Mouse (Mus musculus) liver, embryonic 12.5 days (tissue): Measurements from ENCODE around the gene Gpr179. TPM values are rescaled to one million over a fixed set of nuclear protein-coding genes. Genes with fewer than 3 reads are reported as not detected.

Experiments
- ATAC-seq: fragments of 200-750 bp; cut with Nextera tagmentation; 2 replicates; pipeline ENCODE4 v1.8.0; 2017; ENCODE audit warnings: moderate number of reproducible peaks, mild to moderate bottlenecking, moderate library complexity
- H3K27ac ChIP-seq: fragments of 300-500 bp; sonication (generic); 2 replicates; pipeline ENCODE4 v1.5.1; 2016; ENCODE audit warnings: mild to moderate bottlenecking
- H3K27me3 ChIP-seq: fragments of 300-500 bp; sonication (generic); replicated peaks from 2 replicates; pipeline ENCODE4 v1.6.1; 2016; ENCODE audit warnings: mild to moderate bottlenecking, moderate library complexity
- H3K36me3 ChIP-seq: fragments of 300-500 bp; sonication (generic); 2 replicates; pipeline ENCODE4 v1.6.1; 2016; ENCODE audit warnings: mild to moderate bottlenecking, moderate library complexity
- H3K4me1 ChIP-seq: fragments of 300-500 bp; sonication (generic); 2 replicates; pipeline ENCODE4 v1.6.1; 2016
- H3K4me2 ChIP-seq: fragments of 300-500 bp; sonication (generic); 2 replicates; pipeline ENCODE4 v1.6.1; 2016; ENCODE audit warnings: mild to moderate bottlenecking, moderate library complexity
- H3K4me3 ChIP-seq: fragments of 300-500 bp; sonication (generic); 2 replicates; pipeline ENCODE4 v1.5.1; 2016; ENCODE audit warnings: mild to moderate bottlenecking, moderate library complexity
- H3K9ac ChIP-seq: fragments of 300-500 bp; sonication (generic); 2 replicates; pipeline ENCODE4 v1.6.1; 2016; ENCODE audit warnings: mild to moderate bottlenecking, moderate library complexity
- H3K9me3 ChIP-seq: fragments of 300-500 bp; sonication (generic); replicated peaks from 2 replicates; pipeline ENCODE4 v1.6.1; 2016; ENCODE audit warnings: mild to moderate bottlenecking, moderate library complexity
- WGBS: fragments of 180-500 bp; shearing (Covaris S2); methylation state at CpG from one replicate; pipeline ENCODE4 v1.1.7; 2016; ENCODE audit not compliant: insufficient replicate concordance; 5-methylcytosine and 5-hydroxymethylcytosine counted together
- polyA plus RNA-seq: library from polyadenylated mRNA; unstranded; fragments of >200 nt; fragmentation: Nextera tagmentation; extraction: Ambion mirVana; gene quantifications from 2 replicates; pipeline ENCODE4 v1.2.1, GENCODE M21; 2016

Gpr179 gene
- polyA plus RNA-seq, 1 experiment from 2014 or later, result not detected

GRCm38 (mm10) chr11:97352935-97353597, 1.2 kb upstream of the Gpr179 start:
- Histone ChIP-seq H3K4me1 (peaks cover 13% of the 10 kb centered on the region), H3K27ac (no peak overlapping the region), H3K36me3 (no peaks in the 10 kb centered on the region), H3K9me3 (no peaks in the 10 kb centered on the region), H3K27me3 (peaks cover 36% of the 10 kb centered on the region), H3K4me3 (no peak overlapping the region), H3K4me2 (no peak overlapping the region), H3K9ac (no peak overlapping the region)
- ATAC-seq, result no peak
- WGBS, result 53% methylated on average over 4 of the region's 4 CpGs

- Histone ChIP-seq H3K27me3 (peaks cover 59% of the 10 kb centered on the region), H3K4me2 (no peak overlapping the region), H3K36me3 (no peaks in the 10 kb centered on the region), H3K9me3 (no peaks in the 10 kb centered on the region), H3K4me3 (no peak overlapping the region), H3K4me1 (peaks cover 13% of the 10 kb centered on the region), H3K27ac (no peak overlapping the region), H3K9ac (peak overlapping the region; percentile 29; the same call in 1 of the 2 replicates)
- WGBS, result 34% methylated on average over 2 of the region's 2 CpGs
- ATAC-seq, result no peak
Measured at GRCm38 (mm10) chr11:97350035-97350434, 1.8 kb downstream of the Gpr179 start.

- peaks cover 64% of the 10 kb centered on the region for H3K27me3 ChIP-seq
- peaks cover 26% of the 10 kb centered on the region for H3K4me1 ChIP-seq
- H3K36me3 ChIP-seq, result no peaks in the 10 kb centered on the region
- WGBS, result 70% methylated on average over 9 of the region's 9 CpGs
- no peak overlapping the region for H3K4me3 ChIP-seq
- H3K27ac ChIP-seq, result no peak overlapping the region
- H3K4me2 ChIP-seq, result no peak overlapping the region
- H3K9me3 ChIP-seq, result no peaks in the 10 kb centered on the region
- no peak for ATAC-seq
- no peak overlapping the region for H3K9ac ChIP-seq
Measured at GRCm38 (mm10) chr11:97347291-97347690, 4.6 kb downstream of the Gpr179 start.

- no peak for ATAC-seq
- WGBS, result 65% methylated on average over 9 of the region's 9 CpGs
- Histone ChIP-seq H3K36me3 (no peaks in the 10 kb centered on the region), H3K27me3 (peaks cover 62% of the 10 kb centered on the region), H3K4me2 (no peak overlapping the region), H3K27ac (no peak overlapping the region), H3K4me3 (no peak overlapping the region), H3K4me1 (peaks cover 26% of the 10 kb centered on the region), H3K9me3 (no peaks in the 10 kb centered on the region), H3K9ac (no peak overlapping the region)
Measured at GRCm38 (mm10) chr11:97346383-97346782, 5.5 kb downstream of the Gpr179 start.

- peaks cover 67% of the 10 kb centered on the region for H3K27me3 ChIP-seq
- no peak overlapping the region for H3K27ac ChIP-seq
- no peaks in the 10 kb centered on the region for H3K9me3 ChIP-seq
- peaks cover 25% of the 10 kb centered on the region for H3K4me1 ChIP-seq
- H3K4me2 ChIP-seq, result no peak overlapping the region
- 34% methylated on average over 10 of the region's 10 CpGs for WGBS
- H3K9ac ChIP-seq, result no peak overlapping the region
- H3K4me3 ChIP-seq, result no peak overlapping the region
- no peaks in the 10 kb centered on the region for H3K36me3 ChIP-seq
- ATAC-seq, result no peak; the same call in 1 of the 2 replicates
Measured at GRCm38 (mm10) chr11:97345446-97345845, 6.4 kb downstream of the Gpr179 start.

- no peak for ATAC-seq
- no peak overlapping the region for H3K4me3 ChIP-seq
- H3K9me3 ChIP-seq, result no peaks in the 10 kb centered on the region
- no peaks in the 10 kb centered on the region for H3K36me3 ChIP-seq
- H3K4me2 ChIP-seq, result peak overlapping the region; percentile 51
- H3K27me3 ChIP-seq, result peaks cover 81% of the 10 kb centered on the region
- 18% methylated on average over 17 of the region's 17 CpGs for WGBS
- no peak overlapping the region for H3K27ac ChIP-seq
- H3K9ac ChIP-seq, result no peak overlapping the region
- peaks cover 13% of the 10 kb centered on the region for H3K4me1 ChIP-seq
Measured at GRCm38 (mm10) chr11:97343619-97344018, 8.3 kb downstream of the Gpr179 start.

GRCm38 (mm10) chr11:97343175-97343574, 8.7 kb downstream of the Gpr179 start:
- no peaks in the 10 kb centered on the region for H3K36me3 ChIP-seq
- no peaks in the 10 kb centered on the region for H3K9me3 ChIP-seq
- H3K4me3 ChIP-seq, result no peak overlapping the region
- H3K9ac ChIP-seq, result no peak overlapping the region
- H3K27ac ChIP-seq, result no peak overlapping the region
- no peak for ATAC-seq
- peak overlapping the region; percentile 51 for H3K4me2 ChIP-seq
- H3K27me3 ChIP-seq, result peaks cover 85% of the 10 kb centered on the region
- peaks cover 13% of the 10 kb centered on the region for H3K4me1 ChIP-seq
- WGBS, result 30% methylated on average over 8 of the region's 8 CpGs

- no peak for ATAC-seq
- 32% methylated on average over 17 of the region's 17 CpGs for WGBS
- Histone ChIP-seq H3K36me3 (no peaks in the 10 kb centered on the region), H3K9me3 (no peaks in the 10 kb centered on the region), H3K27ac (no peak overlapping the region), H3K4me1 (peaks cover 19% of the 10 kb centered on the region), H3K4me2 (no peak overlapping the region), H3K4me3 (no peak overlapping the region), H3K9ac (no peak overlapping the region), H3K27me3 (peaks cover 89% of the 10 kb centered on the region)
Measured at GRCm38 (mm10) chr11:97338977-97339315, 12.9 kb downstream of the Gpr179 start.

- no peak overlapping the region for H3K4me2 ChIP-seq
- H3K36me3 ChIP-seq, result no peaks in the 10 kb centered on the region
- 40% methylated on average over 21 of the region's 21 CpGs for WGBS
- H3K27me3 ChIP-seq, result peaks cover 88% of the 10 kb centered on the region
- H3K27ac ChIP-seq, result no peak overlapping the region
- H3K9ac ChIP-seq, result no peak overlapping the region
- peaks cover 17% of the 10 kb centered on the region for H3K4me1 ChIP-seq
- ATAC-seq, result no peak; the same call in 1 of the 2 replicates
- no peak overlapping the region for H3K4me3 ChIP-seq
- no peaks in the 10 kb centered on the region for H3K9me3 ChIP-seq
Measured at GRCm38 (mm10) chr11:97338302-97338976, 13.4 kb downstream of the Gpr179 start.

- peaks cover 23% of the 10 kb centered on the region for H3K4me1 ChIP-seq
- no peak overlapping the region for H3K4me3 ChIP-seq
- no peak for ATAC-seq
- H3K9ac ChIP-seq, result no peak overlapping the region
- WGBS, result 56% methylated on average over 12 of the region's 12 CpGs
- peaks cover 77% of the 10 kb centered on the region for H3K27me3 ChIP-seq
- H3K36me3 ChIP-seq, result no peaks in the 10 kb centered on the region
- H3K4me2 ChIP-seq, result no peak overlapping the region
- H3K9me3 ChIP-seq, result no peaks in the 10 kb centered on the region
- no peak overlapping the region for H3K27ac ChIP-seq
Measured at GRCm38 (mm10) chr11:97337363-97337762, 14.5 kb downstream of the Gpr179 start.

GRCm38 (mm10) chr11:97336751-97337345, 15.0 kb downstream of the Gpr179 start:
- Histone ChIP-seq H3K36me3 (no peaks in the 10 kb centered on the region), H3K27ac (no peak overlapping the region), H3K9me3 (no peaks in the 10 kb centered on the region), H3K4me2 (no peak overlapping the region), H3K4me1 (peaks cover 24% of the 10 kb centered on the region), H3K4me3 (no peak overlapping the region), H3K9ac (no peak overlapping the region), H3K27me3 (peaks cover 74% of the 10 kb centered on the region)
- no peak for ATAC-seq
- WGBS, result 49% methylated on average over 14 of the region's 14 CpGs

- no peaks in the 10 kb centered on the region for H3K9me3 ChIP-seq
- H3K36me3 ChIP-seq, result no peaks in the 10 kb centered on the region
- no peak overlapping the region for H3K4me3 ChIP-seq
- no peak for ATAC-seq
- 21% methylated on average over 6 of the region's 6 CpGs for WGBS
- no peak overlapping the region for H3K27ac ChIP-seq
- peaks cover 70% of the 10 kb centered on the region for H3K27me3 ChIP-seq
- no peak overlapping the region for H3K9ac ChIP-seq
- peaks cover 24% of the 10 kb centered on the region for H3K4me1 ChIP-seq
- no peak overlapping the region for H3K4me2 ChIP-seq
Measured at GRCm38 (mm10) chr11:97336238-97336637, 15.6 kb downstream of the Gpr179 start.
